Mouse (Mus musculus) heart, postnatal 0 days (tissue): ENCODE data around the gene Igfbpl1.

ENCODE experiments used
- CTCF ChIP-seq: IDR thresholded peaks from 2 replicates; pipeline ENCODE4 v1.5.1; 2016; ENCODE audit warnings: antibody characterized with exemption, control low read depth, low read depth
- EP300 ChIP-seq: IDR thresholded peaks from 2 replicates; pipeline ENCODE4 v1.6.1; 2016; ENCODE audit warnings: antibody characterized with exemption, low read depth

- TF ChIP-seq CTCF = no peak
- no peak for TF ChIP-seq EP300
Measured at GRCm38 (mm10) chr4:45824761-45825556, 1.8 kb downstream of the Igfbpl1 start.
